Mouse (Mus musculus) embryonic facial prominence, embryonic 10.5 days (tissue): ENCODE measurements around the gene Olfr593. TPM values are rescaled to one million over a fixed set of nuclear protein-coding genes. Genes with fewer than 3 reads are reported as not detected.
"Not testable (repeated sequence)": the region's sequence is repeated elsewhere in the genome, so short reads cannot be mapped to it uniquely, and the experiment has no call there.

Experiments used
- DNase-seq: peaks from one replicate; pipeline ENCODE4 v3.0.0-alpha.2; 2017; ENCODE audit warnings: low spot score
- H3K27ac ChIP-seq: fragments of 300-500 bp; sonication (generic); replicated peaks from 2 replicates; pipeline ENCODE4 v1.5.1; 2016; ENCODE audit warnings: mild to moderate bottlenecking
- H3K27me3 ChIP-seq: fragments of 300-500 bp; sonication (generic); replicated peaks from 2 replicates; pipeline ENCODE4 v1.6.1; 2016; ENCODE audit warnings: low read depth, mild to moderate bottlenecking; ENCODE audit not compliant: poor library complexity, severe bottlenecking
- H3K36me3 ChIP-seq: fragments of 300-500 bp; sonication (generic); replicated peaks from 2 replicates; pipeline ENCODE4 v1.6.1; 2016; ENCODE audit warnings: mild to moderate bottlenecking, moderate library complexity
- H3K4me1 ChIP-seq: fragments of 300-500 bp; sonication (generic); 2 replicates; pipeline ENCODE4 v1.6.1; 2016
- H3K4me3 ChIP-seq: fragments of 300-500 bp; sonication (generic); 2 replicates; pipeline ENCODE4 v1.5.1; 2016; ENCODE audit warnings: mild to moderate bottlenecking, moderate library complexity
- H3K9me3 ChIP-seq: fragments of 300-500 bp; sonication (generic); 2 replicates; pipeline ENCODE4 v1.6.1; 2016; ENCODE audit warnings: mild to moderate bottlenecking
- WGBS: fragments of 180-500 bp; shearing (Covaris S2); methylation state at CpG from one replicate; pipeline ENCODE4 v1.1.7; 2016; 5-methylcytosine and 5-hydroxymethylcytosine counted together
- microRNA-seq: library from miRNA; unstranded; fragments of <30 nt; microRNA quantifications from one replicate; pipeline ENCODE4, GENCODE M21; 2017
- polyA plus RNA-seq: library from polyadenylated mRNA; unstranded; fragments of >200 nt; fragmentation: Nextera tagmentation; extraction: Ambion mirVana; gene quantifications from 2 replicates; pipeline ENCODE4 v1.2.1, GENCODE M21; 2016

The Olfr593 gene
- not detected in 2 replicates for polyA plus RNA-seq

GRCm38 (mm10) chr7:103211562-103211961, at the start of gene Olfr593:
Olfr593 (plus strand) TSS chr7:103211862.
- Histone ChIP-seq H3K9me3 (no peaks in the 10 kb centered on the region), H3K27me3 (no peaks in the 10 kb centered on the region), H3K27ac (no peak within 1 kb of the TSS), H3K36me3 (no peaks in the 10 kb centered on the region), H3K4me1 (no peaks in the 10 kb centered on the region), H3K4me3 (no peak within 1 kb of the TSS)
- 85% methylated on average over 1 of the region's 1 CpGs for WGBS
- no peak for DNase-seq

- H3K27me3 ChIP-seq: no peaks in the 10 kb centered on the region
- no peaks in the 10 kb centered on the region for H3K4me1 ChIP-seq
- H3K36me3 ChIP-seq: no peaks in the 10 kb centered on the region
- H3K4me3 ChIP-seq: no peak overlapping the region
- no peak for DNase-seq
- no peaks in the 10 kb centered on the region for H3K9me3 ChIP-seq
- H3K27ac ChIP-seq: no peak overlapping the region
- WGBS: 82% methylated on average over 5 of the region's 5 CpGs
Measured at GRCm38 (mm10) chr7:103169697-103170096, 42.0 kb upstream of the Olfr593 start.

DNA sequence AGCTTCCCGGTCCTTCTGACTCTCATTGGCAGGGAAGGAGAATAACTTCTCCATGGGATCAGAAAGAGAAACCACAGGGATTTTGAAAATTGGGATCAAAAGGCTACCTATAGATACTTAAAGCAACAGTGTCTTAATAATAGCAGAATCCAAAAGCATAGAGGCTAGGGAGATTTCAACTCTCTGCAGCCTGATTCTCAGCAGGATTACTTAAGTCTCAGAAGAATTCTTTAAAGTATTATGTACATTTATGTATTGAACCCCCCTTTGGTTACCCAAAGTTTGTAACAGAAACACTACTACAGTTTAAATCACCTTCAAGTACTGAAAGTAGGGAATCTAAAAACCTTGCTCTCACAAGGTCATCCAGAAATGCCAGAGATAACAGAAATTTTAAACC, 33.4 kb upstream of the Olfr593 start, which contains the start of gene Olfr591:
Gene Olfr591, minus strand, starts transcription at position 101 of the 400 bp plus-strand sequence.
- DNase-seq: no peak
- Histone ChIP-seq H3K36me3 (no peaks in the 10 kb centered on the region), H3K4me3 (no peak within 1 kb of the TSS), H3K9me3 (peaks cover 8% of the 10 kb centered on the region; the same call in 1 of the 2 replicates), H3K4me1 (no peaks in the 10 kb centered on the region), H3K27me3 (no peaks in the 10 kb centered on the region), H3K27ac (no peak within 1 kb of the TSS)
- WGBS: 79% methylated on average over 1 of the region's 1 CpGs

- H3K4me3 ChIP-seq, DNase-seq, H3K9me3 ChIP-seq, H3K36me3 ChIP-seq, H3K27ac ChIP-seq, H3K4me1 ChIP-seq, H3K27me3 ChIP-seq: not testable (repeated sequence)
- 78% methylated on average over 1 of the region's 1 CpGs for WGBS
Measured at GRCm38 (mm10) chr7:103184503-103184902, 27.2 kb upstream of the Olfr593 start, which contains the start of gene Olfr592. Olfr592 (plus strand) TSS chr7:103184803.

DNA sequence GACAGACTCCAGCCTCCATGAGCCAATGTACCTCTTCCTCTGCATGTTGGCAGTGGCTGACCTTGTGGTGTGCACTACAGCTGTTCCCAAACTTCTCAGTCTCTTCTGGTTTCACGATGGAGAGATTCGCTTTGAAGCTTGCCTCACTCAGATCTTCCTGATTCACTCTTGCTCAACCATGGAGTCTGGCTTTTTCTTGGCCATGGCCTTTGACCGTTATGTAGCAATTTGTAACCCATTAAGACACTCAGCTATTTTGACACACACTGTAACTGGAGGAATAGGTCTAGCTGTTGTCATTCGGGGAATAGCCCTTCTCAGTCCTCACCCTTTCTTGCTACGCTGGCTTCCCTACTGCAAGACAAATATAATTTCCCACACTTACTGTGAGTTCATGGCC, 388 bp downstream of the Olfr593 start:
- H3K27me3 ChIP-seq, DNase-seq, H3K9me3 ChIP-seq, H3K27ac ChIP-seq, H3K4me1 ChIP-seq, H3K36me3 ChIP-seq, H3K4me3 ChIP-seq: not testable (repeated sequence)
- WGBS: 91% methylated on average over 5 of the region's 5 CpGs

GRCm38 (mm10) chr7:103216696-103217095, 5.0 kb downstream of the Olfr593 start, which contains the start of gene Olfr594:
Olfr594 (plus strand) TSS chr7:103216996.
- Histone ChIP-seq H3K27me3 (no peaks in the 10 kb centered on the region), H3K9me3 (no peaks in the 10 kb centered on the region), H3K4me3 (no peak within 1 kb of the TSS), H3K4me1 (no peaks in the 10 kb centered on the region), H3K27ac (no peak within 1 kb of the TSS), H3K36me3 (no peaks in the 10 kb centered on the region)
- DNase-seq: no peak

- H3K4me1 ChIP-seq, H3K27ac ChIP-seq, H3K36me3 ChIP-seq, H3K9me3 ChIP-seq, H3K4me3 ChIP-seq, H3K27me3 ChIP-seq, DNase-seq: not testable (repeated sequence)
Measured at GRCm38 (mm10) chr7:103252405-103252804, 40.7 kb downstream of the Olfr593 start, which contains the start of gene Usp17ld. Usp17ld (minus strand) TSS chr7:103252505.

Small RNAs within 50 kb of the gene (microRNA-seq; reads per million reads assigned to microRNA genes)
- not detected for gene Gm25171

Other genes starting within 250 kb of the Olfr593 start
- not detected in 2 replicates for gene Olfr576, start 249.2 kb upstream of the Olfr593 start, polyA plus RNA-seq
- gene Olfr577, start 235.9 kb upstream of the Olfr593 start, polyA plus RNA-seq: not detected in 2 replicates
- not detected in 2 replicates for gene Olfr578, start 222.5 kb upstream of the Olfr593 start, polyA plus RNA-seq
- gene Olfr582, start 173.8 kb upstream of the Olfr593 start, polyA plus RNA-seq: not detected in 2 replicates
- gene Olfr583, start 160.6 kb upstream of the Olfr593 start, polyA plus RNA-seq: not detected in 2 replicates
- not detected in 2 replicates for gene Olfr584, start 130.0 kb upstream of the Olfr593 start, polyA plus RNA-seq
- not detected in 2 replicates for gene Olfr585, start 114.1 kb upstream of the Olfr593 start, polyA plus RNA-seq
- not detected in 2 replicates for gene Olfr586, start 86.2 kb upstream of the Olfr593 start, polyA plus RNA-seq
- not detected in 2 replicates for gene Olfr588-ps1, start 71.0 kb upstream of the Olfr593 start, polyA plus RNA-seq
- not detected in 2 replicates for gene Olfr589, start 55.5 kb upstream of the Olfr593 start, polyA plus RNA-seq
- gene Olfr591, start 33.5 kb upstream of the Olfr593 start, polyA plus RNA-seq: not detected in 2 replicates
- gene Olfr592, start 27.1 kb upstream of the Olfr593 start, polyA plus RNA-seq: not detected in 2 replicates
- gene Olfr594, start 5.1 kb downstream of the Olfr593 start, polyA plus RNA-seq: not detected in 2 replicates
- not detected in 2 replicates for gene Usp17ld, start 40.6 kb downstream of the Olfr593 start, polyA plus RNA-seq
- gene Olfr596, start 93.8 kb downstream of the Olfr593 start, polyA plus RNA-seq: not detected in 2 replicates
- not detected in 2 replicates for gene Olfr597, start 104.5 kb downstream of the Olfr593 start, polyA plus RNA-seq
- gene Olfr598, start 111.7 kb downstream of the Olfr593 start, polyA plus RNA-seq: not detected in 2 replicates
- gene Olfr599, start 124.1 kb downstream of the Olfr593 start, polyA plus RNA-seq: not detected in 2 replicates
- gene Olfr600, start 137.8 kb downstream of the Olfr593 start, polyA plus RNA-seq: not detected in 2 replicates
- not detected in 2 replicates for gene Olfr601, start 150.8 kb downstream of the Olfr593 start, polyA plus RNA-seq
- not detected in 2 replicates for gene Olfr603, start 174.3 kb downstream of the Olfr593 start, polyA plus RNA-seq
- gene Usp17lc, start 203.2 kb downstream of the Olfr593 start, polyA plus RNA-seq: not detected in 2 replicates
- not detected in 2 replicates for gene Olfr605, start 233.6 kb downstream of the Olfr593 start, polyA plus RNA-seq
- not detected in 2 replicates for gene Olfr606, start 237.2 kb downstream of the Olfr593 start, polyA plus RNA-seq